Mouse (Mus musculus) stomach, postnatal 0 days (tissue): ENCODE results near the gene Lrmda. TPM values are rescaled to one million over a fixed set of nuclear protein-coding genes. Genes with fewer than 3 reads are reported as not detected.

ENCODE experiments used
- ATAC-seq: fragments of 200-750 bp; cut with Nextera tagmentation; 2 replicates; pipeline ENCODE4 v1.8.0; 2017; ENCODE audit not compliant: low FRiP score, low TSS enrichment
- DNase-seq: peaks from one replicate; pipeline ENCODE4 v3.0.0-alpha.2; 2016; ENCODE audit warnings: low spot score
- H3K27ac ChIP-seq: fragments of 300-500 bp; sonication (generic); replicated peaks from 2 replicates; pipeline ENCODE4 v1.5.1; 2014; ENCODE audit warnings: mild to moderate bottlenecking, control low read depth
- H3K27me3 ChIP-seq: fragments of 300-500 bp; sonication (generic); 2 replicates; pipeline ENCODE4 v1.6.1; 2014; ENCODE audit warnings: low read length; ENCODE audit not compliant: control insufficient read depth, insufficient read depth
- H3K36me3 ChIP-seq: fragments of 300-500 bp; sonication (generic); 2 replicates; pipeline ENCODE4 v1.6.1; 2014; ENCODE audit warnings: low read length, mixed read lengths; ENCODE audit not compliant: control insufficient read depth, insufficient read depth
- H3K4me1 ChIP-seq: fragments of 300-500 bp; sonication (generic); replicated peaks from 2 replicates; pipeline ENCODE4 v1.6.1; 2014; ENCODE audit warnings: antibody characterized with exemption; ENCODE audit not compliant: control insufficient read depth, insufficient read depth
- H3K4me2 ChIP-seq: fragments of 300-500 bp; sonication (generic); replicated peaks from 2 replicates; pipeline ENCODE4 v1.6.1; 2014; ENCODE audit warnings: low read depth, mild to moderate bottlenecking, control low read depth, moderate library complexity
- H3K4me3 ChIP-seq: fragments of 300-500 bp; sonication (generic); 2 replicates; pipeline ENCODE4 v1.5.1; 2014; ENCODE audit warnings: low read depth, low read length, control low read depth
- H3K9ac ChIP-seq: fragments of 300-500 bp; sonication (generic); 2 replicates; pipeline ENCODE4 v1.6.1; 2014; ENCODE audit warnings: mild to moderate bottlenecking, low read length, control low read depth, mixed read lengths
- H3K9me3 ChIP-seq: fragments of 300-500 bp; sonication (generic); 2 replicates; pipeline ENCODE4 v1.6.1; 2016; ENCODE audit warnings: low read length; ENCODE audit not compliant: control insufficient read depth
- CTCF ChIP-seq: IDR thresholded peaks from 2 replicates; pipeline ENCODE4 v1.5.1; 2016; ENCODE audit warnings: antibody characterized with exemption, low read depth, mild to moderate bottlenecking, moderate library complexity
- EP300 ChIP-seq: optimal IDR thresholded peaks from 2 replicates; pipeline ENCODE3; 2016; ENCODE audit warnings: antibody characterized with exemption
- WGBS: fragments of 180-500 bp; shearing (Covaris S2); extraction: QIAGEN DNeasy Blood & Tissue Kit; methylation state at CpG from one replicate; pipeline ENCODE4 v1.1.7; 2014; 5-methylcytosine and 5-hydroxymethylcytosine counted together
- polyA plus RNA-seq: library from polyadenylated mRNA; unstranded; fragments of >200 nt; fragmentation: Nextera tagmentation; extraction: Ambion mirVana; gene quantifications from 2 replicates; pipeline ENCODE4 v1.2.1, GENCODE M21; 2015

The Lrmda gene
- polyA plus RNA-seq, 1 experiment from 2014 or later, result 0.39 TPM

GRCm38 (mm10) chr14:22393616-22394015, 374.1 kb downstream of the Lrmda start:
- Histone ChIP-seq H3K9ac (no peak overlapping the region), H3K36me3 (no peaks in the 10 kb centered on the region), H3K9me3 (no peaks in the 10 kb centered on the region), H3K4me1 (no peaks in the 10 kb centered on the region), H3K4me3 (no peak overlapping the region), H3K27me3 (no peaks in the 10 kb centered on the region), H3K4me2 (no peak overlapping the region), H3K27ac (no peak overlapping the region)
- ATAC-seq, result no peak
- 66% methylated on average over 10 of the region's 10 CpGs for WGBS
- no peak for TF ChIP-seq EP300
- no peak for TF ChIP-seq CTCF
- no peak for DNase-seq

- H3K4me2 ChIP-seq, result no peak overlapping the region
- H3K9me3 ChIP-seq, result no peaks in the 10 kb centered on the region
- TF ChIP-seq CTCF (no peak), EP300 (no peak)
- no peaks in the 10 kb centered on the region for H3K36me3 ChIP-seq
- H3K9ac ChIP-seq, result no peak overlapping the region
- H3K27me3 ChIP-seq, result no peaks in the 10 kb centered on the region
- ATAC-seq (no peak), DNase-seq (no peak)
- no peak overlapping the region for H3K27ac ChIP-seq
- H3K4me1 ChIP-seq, result no peaks in the 10 kb centered on the region
- WGBS, result 64% methylated on average over 4 of the region's 4 CpGs
- H3K4me3 ChIP-seq, result no peak overlapping the region
These were observed 382.9 kb downstream of the Lrmda start for GRCm38 (mm10) chr14:22402411-22402810.

- Histone ChIP-seq H3K4me2 (no peak overlapping the region), H3K4me1 (no peaks in the 10 kb centered on the region), H3K27me3 (no peaks in the 10 kb centered on the region), H3K9me3 (no peaks in the 10 kb centered on the region), H3K27ac (no peak overlapping the region), H3K36me3 (no peaks in the 10 kb centered on the region), H3K9ac (no peak overlapping the region), H3K4me3 (no peak overlapping the region)
- no peak for TF ChIP-seq EP300
- no peak for TF ChIP-seq CTCF
- WGBS, result 82% methylated on average over 5 of the region's 5 CpGs
- no peak for DNase-seq
- ATAC-seq, result no peak
These were observed 387.1 kb downstream of the Lrmda start for GRCm38 (mm10) chr14:22406623-22407022.

- no peak overlapping the region for H3K27ac ChIP-seq
- no peak for DNase-seq
- ATAC-seq, result no peak
- WGBS, result 100% methylated on average over 1 of the region's 1 CpGs
- no peak overlapping the region for H3K9ac ChIP-seq
- TF ChIP-seq EP300 (no peak), CTCF (no peak)
- no peaks in the 10 kb centered on the region for H3K27me3 ChIP-seq
- H3K9me3 ChIP-seq, result no peaks in the 10 kb centered on the region
- H3K4me2 ChIP-seq, result no peak overlapping the region
- no peaks in the 10 kb centered on the region for H3K4me1 ChIP-seq
- no peak overlapping the region for H3K4me3 ChIP-seq
- no peaks in the 10 kb centered on the region for H3K36me3 ChIP-seq
These were observed 391.3 kb downstream of the Lrmda start for GRCm38 (mm10) chr14:22410826-22411225.

GRCm38 (mm10) chr14:22413220-22413619, 393.7 kb downstream of the Lrmda start:
- 25% methylated on average over 7 of the region's 7 CpGs for WGBS
- Histone ChIP-seq H3K9ac (no peak overlapping the region), H3K27me3 (no peaks in the 10 kb centered on the region), H3K4me2 (no peak overlapping the region), H3K4me3 (no peak overlapping the region), H3K9me3 (no peaks in the 10 kb centered on the region; the same call in 1 of the 2 replicates), H3K4me1 (no peaks in the 10 kb centered on the region), H3K27ac (no peak overlapping the region), H3K36me3 (no peaks in the 10 kb centered on the region)
- ATAC-seq (no peak; the same call in 1 of the 2 replicates), DNase-seq (no peak)
- no peak for TF ChIP-seq EP300
- no peak for TF ChIP-seq CTCF

GRCm38 (mm10) chr14:22417706-22418105, 398.2 kb downstream of the Lrmda start:
- Histone ChIP-seq H3K27ac (no peak overlapping the region), H3K4me3 (no peak overlapping the region), H3K9me3 (no peaks in the 10 kb centered on the region; the same call in 1 of the 2 replicates), H3K27me3 (no peaks in the 10 kb centered on the region), H3K9ac (no peak overlapping the region), H3K4me1 (no peaks in the 10 kb centered on the region), H3K4me2 (no peak overlapping the region), H3K36me3 (no peaks in the 10 kb centered on the region)
- WGBS, result 95% methylated on average over 3 of the region's 3 CpGs
- no peak for TF ChIP-seq EP300
- no peak for TF ChIP-seq CTCF
- DNase-seq (no peak), ATAC-seq (no peak)
